Mouse (Mus musculus) kidney, postnatal 0 days (tissue): ENCODE data around the gene Aldh1l1. TPM values are rescaled to one million over a fixed set of nuclear protein-coding genes. Genes with fewer than 3 reads are reported as not detected.
A peak's percentile ranks its signal among the peaks of the same experiment; 100 is the strongest.

ENCODE experiments used
- ATAC-seq: fragments of 200-750 bp; cut with Nextera tagmentation; replicated peaks from 2 replicates; pipeline ENCODE4 v1.8.0; 2017; ENCODE audit warnings: low read depth, moderate number of reproducible peaks, moderate TSS enrichment, moderate library complexity; ENCODE audit not compliant: low FRiP score
- DNase-seq: peaks from one replicate; pipeline ENCODE4 v3.0.0-alpha.2; 2016; ENCODE audit warnings: low spot score
- H3K27ac ChIP-seq: fragments of 300-500 bp; sonication (generic); 2 replicates; pipeline ENCODE4 v1.5.1; 2014; ENCODE audit warnings: mild to moderate bottlenecking
- H3K27me3 ChIP-seq: fragments of 300-500 bp; sonication (generic); 2 replicates; pipeline ENCODE4 v1.6.1; 2014; ENCODE audit warnings: low read length, mixed read lengths; ENCODE audit not compliant: insufficient read depth
- H3K36me3 ChIP-seq: fragments of 300-500 bp; sonication (generic); 2 replicates; pipeline ENCODE4 v1.6.1; 2014; ENCODE audit warnings: low read length, mixed read lengths; ENCODE audit not compliant: insufficient read depth
- H3K4me1 ChIP-seq: fragments of 300-500 bp; sonication (generic); replicated peaks from 2 replicates; pipeline ENCODE4 v1.6.1; 2014; ENCODE audit warnings: antibody characterized with exemption, low read length, mixed read lengths; ENCODE audit not compliant: insufficient read depth
- H3K4me2 ChIP-seq: fragments of 300-500 bp; sonication (generic); 2 replicates; pipeline ENCODE4 v1.6.1; 2014; ENCODE audit warnings: mild to moderate bottlenecking, low read length, moderate library complexity, mixed read lengths
- H3K4me3 ChIP-seq: fragments of 300-500 bp; sonication (generic); replicated peaks from 2 replicates; pipeline ENCODE4 v1.5.1; 2014; ENCODE audit warnings: low read depth, low read length
- H3K9ac ChIP-seq: fragments of 300-500 bp; sonication (generic); 2 replicates; pipeline ENCODE4 v1.6.1; 2014; ENCODE audit warnings: low read depth, low read length
- H3K9me3 ChIP-seq: fragments of 300-500 bp; sonication (generic); replicated peaks from 2 replicates; pipeline ENCODE4 v1.6.1; 2016; ENCODE audit warnings: low read length, inconsistent platforms, mixed read lengths
- CTCF ChIP-seq: IDR thresholded peaks from 2 replicates; pipeline ENCODE4 v1.5.1; 2016; ENCODE audit warnings: antibody characterized with exemption, low read depth, mild to moderate bottlenecking, moderate library complexity
- whole genome bisulfite sequencing: fragments of 180-500 bp; shearing (Covaris S2); extraction: QIAGEN DNeasy Blood & Tissue Kit; methylation state at CpG from one replicate; pipeline ENCODE4 v1.1.7; 2014; 5-methylcytosine and 5-hydroxymethylcytosine counted together
- polyA plus RNA-seq: library from polyadenylated mRNA; unstranded; fragments of >200 nt; fragmentation: Nextera tagmentation; extraction: Ambion mirVana; gene quantifications from 2 replicates; pipeline ENCODE4 v1.2.1, GENCODE M21; 2015

Aldh1l1 gene
- polyA plus RNA-seq, 1 experiment from 2014 or later = 42.8 TPM

DNA sequence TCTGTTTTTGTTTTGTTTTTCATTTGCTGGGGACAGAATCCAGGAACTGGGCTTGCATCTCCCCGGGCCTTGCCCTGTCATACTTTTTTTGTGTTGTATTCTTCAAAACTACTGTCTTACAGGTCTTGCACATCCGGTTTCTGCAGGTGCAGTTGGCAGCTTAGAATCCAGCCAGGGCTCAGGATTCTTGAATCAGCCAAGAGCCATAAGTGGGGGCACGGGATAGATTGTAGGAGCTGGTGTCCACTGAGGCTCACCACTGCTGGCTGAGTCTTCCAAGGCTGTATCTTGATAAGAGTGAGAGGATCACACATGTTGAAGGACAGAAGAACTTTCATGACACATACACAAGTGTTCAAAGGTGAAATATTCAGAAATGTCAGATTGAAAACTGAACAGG, 117.9 kb downstream of the Aldh1l1 start:
- no peak for ATAC-seq

DNA sequence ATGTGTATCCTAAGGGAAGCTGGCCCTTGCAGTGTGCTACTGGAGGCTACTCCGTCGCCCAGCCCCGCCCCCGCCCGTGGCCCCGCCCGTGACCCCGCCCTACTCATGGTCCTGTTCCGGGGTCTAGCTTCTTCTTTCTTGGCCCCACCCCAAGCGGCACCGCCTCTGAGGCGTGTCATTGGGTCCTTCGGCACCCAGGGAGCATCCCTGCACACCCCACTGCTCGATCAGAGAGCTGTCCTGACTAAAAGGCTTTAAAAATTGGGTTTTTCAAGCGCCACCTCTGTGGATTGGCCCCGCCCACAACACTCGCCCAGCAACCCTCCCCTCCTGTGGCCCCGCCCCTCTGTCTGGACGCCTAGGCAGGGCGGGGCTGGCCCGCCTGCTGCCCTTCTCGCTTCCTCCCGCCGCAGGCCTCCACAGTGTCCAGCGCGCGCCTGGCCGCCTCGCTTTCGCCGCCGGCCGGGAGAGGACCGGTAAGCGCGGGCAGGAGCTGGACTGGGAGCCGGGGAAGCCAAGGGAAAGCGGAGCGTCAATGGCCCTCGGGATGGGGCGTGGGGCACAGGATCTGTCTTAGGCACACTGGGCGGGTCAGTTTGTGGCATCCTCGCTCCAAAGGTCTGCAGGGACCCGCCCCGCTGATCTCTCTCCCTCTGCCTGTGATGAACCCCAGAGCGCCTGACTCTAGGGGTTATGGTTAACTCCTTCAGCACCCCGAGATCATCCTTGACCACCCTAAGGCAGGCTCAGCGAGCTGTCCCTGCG, 118.5 kb downstream of the Aldh1l1 start, which contains the start of gene Slc41a3:
TSS of gene Slc41a3 (plus strand) at position 193 of the 765 bp plus-strand sequence.
- peak; percentile 9; the same call in 1 of the 2 replicates for TF ChIP-seq CTCF
- peak within 1 kb of the TSS; percentile 68; the same call in 1 of the 2 replicates for H3K27ac ChIP-seq
- H3K4me1 ChIP-seq = 0 out of 2 replicates have a peak, but pooled peaks cover 7% of the 10 kb centered on the region
- WGBS = 1% methylated on average over 48 of the region's 49 CpGs
- H3K9me3 ChIP-seq = no peaks in the 10 kb centered on the region
- H3K4me3 ChIP-seq = peak within 1 kb of the TSS; percentile 51
- peak within 1 kb of the TSS; percentile 61 for H3K9ac ChIP-seq
- DNase-seq (peak; percentile 96), ATAC-seq (peak; percentile 94)
- H3K4me2 ChIP-seq = peak within 1 kb of the TSS; percentile 90
- no peaks in the 10 kb centered on the region for H3K27me3 ChIP-seq
- no peaks in the 10 kb centered on the region for H3K36me3 ChIP-seq

More for the DNA sequence above, 117.9 kb downstream of the Aldh1l1 start:
- Histone ChIP-seq H3K9me3 (no peaks in the 10 kb centered on the region), H3K4me2 (no peak overlapping the region; the same call in 1 of the 2 replicates), H3K4me3 (no peak overlapping the region), H3K36me3 (no peaks in the 10 kb centered on the region), H3K27ac (no peak overlapping the region), H3K4me1 (0 out of 2 replicates have a peak, but pooled peaks cover 7% of the 10 kb centered on the region), H3K27me3 (no peaks in the 10 kb centered on the region), H3K9ac (no peak overlapping the region)
- no peak for TF ChIP-seq CTCF
- 62% methylated on average over 3 of the region's 3 CpGs for WGBS
- no peak for DNase-seq

DNA sequence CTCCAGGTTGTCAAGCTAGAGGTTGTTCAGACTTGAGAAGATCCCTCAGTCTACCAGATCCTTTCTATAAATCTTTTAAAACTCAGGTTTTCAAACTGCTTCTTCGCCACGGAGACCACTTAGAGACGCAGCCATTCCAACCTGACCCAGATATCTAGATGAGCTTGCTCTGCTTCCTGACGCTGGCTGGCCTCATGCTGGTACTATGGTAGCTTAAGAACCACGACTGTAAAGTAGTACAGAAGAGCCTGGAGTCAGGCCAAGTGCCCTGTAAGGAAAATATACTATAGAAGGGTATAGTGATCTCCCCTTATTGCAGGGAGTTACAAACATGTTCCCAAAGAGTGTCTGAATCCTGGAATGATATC, 119.1 kb downstream of the Aldh1l1 start:
- WGBS = 10% methylated on average over 5 of the region's 5 CpGs
- TF ChIP-seq CTCF = no peak
- H3K27me3 ChIP-seq = no peaks in the 10 kb centered on the region
- H3K36me3 ChIP-seq = no peaks in the 10 kb centered on the region
- 0 out of 2 replicates have a peak, but pooled peaks cover 7% of the 10 kb centered on the region for H3K4me1 ChIP-seq
- H3K27ac ChIP-seq = no peak overlapping the region
- no peak for ATAC-seq
- peak overlapping the region; percentile 90 for H3K4me2 ChIP-seq
- DNase-seq = no peak
- no peaks in the 10 kb centered on the region for H3K9me3 ChIP-seq
- peak overlapping the region; percentile 51 for H3K4me3 ChIP-seq
- H3K9ac ChIP-seq = peak overlapping the region; percentile 61

DNA sequence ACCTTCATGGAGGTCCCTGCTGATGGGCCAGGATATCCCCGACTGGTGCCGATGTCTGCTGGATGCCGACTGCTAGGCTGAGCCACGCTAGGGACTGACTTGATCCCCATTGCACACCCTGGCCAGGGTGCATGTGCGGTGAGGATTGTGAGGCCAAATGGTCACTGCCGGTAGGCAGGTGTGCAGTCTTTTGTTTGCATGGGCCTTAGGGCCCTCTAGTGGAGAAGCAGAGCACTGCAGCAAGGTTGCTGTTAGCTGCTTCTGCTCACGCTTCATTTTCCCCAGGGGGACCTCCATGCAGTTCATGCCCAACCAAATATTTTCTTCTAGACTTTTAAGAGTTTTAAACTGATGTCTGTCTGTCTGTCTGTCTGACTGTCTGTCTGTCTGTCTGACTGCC, 120.3 kb downstream of the Aldh1l1 start:
- H3K4me2 ChIP-seq = no peak overlapping the region
- H3K27ac ChIP-seq = no peak overlapping the region
- ATAC-seq = no peak
- H3K4me1 ChIP-seq = 0 out of 2 replicates have a peak, but pooled peaks cover 7% of the 10 kb centered on the region
- no peaks in the 10 kb centered on the region for H3K9me3 ChIP-seq
- DNase-seq = peak; percentile 82
- H3K27me3 ChIP-seq = no peaks in the 10 kb centered on the region
- peak; percentile 85 for TF ChIP-seq CTCF
- 32% methylated on average over 7 of the region's 7 CpGs for WGBS
- no peak overlapping the region for H3K9ac ChIP-seq
- H3K4me3 ChIP-seq = no peak overlapping the region
- H3K36me3 ChIP-seq = no peaks in the 10 kb centered on the region

DNA sequence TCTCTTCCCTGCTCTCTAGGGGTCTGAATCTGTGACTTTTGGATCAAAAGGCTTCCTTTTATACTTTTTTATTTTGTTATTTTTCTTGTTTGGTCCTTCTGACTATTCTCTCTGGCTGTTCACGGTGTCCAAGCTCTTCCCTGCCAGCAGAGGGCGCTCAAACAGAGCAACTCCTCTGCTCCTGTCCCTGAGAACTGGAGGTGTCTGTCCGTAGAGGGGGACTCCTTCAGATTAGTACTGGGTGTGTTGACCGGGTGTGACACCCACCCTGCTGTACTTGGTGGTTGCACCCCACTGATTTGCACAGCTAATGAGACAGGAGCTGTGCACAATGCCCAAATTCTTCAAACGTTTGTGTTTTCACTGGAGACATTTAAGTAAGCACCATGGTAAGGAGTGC, 121.0 kb downstream of the Aldh1l1 start:
- H3K4me1 ChIP-seq = 0 out of 2 replicates have a peak, but pooled peaks cover 7% of the 10 kb centered on the region
- peak; percentile 88 for DNase-seq

GRCm38 (mm10) chr6:90608186-90608585, 122.0 kb downstream of the Aldh1l1 start:
- H3K4me1 ChIP-seq = 0 out of 2 replicates have a peak, but pooled peaks cover 7% of the 10 kb centered on the region
- DNase-seq = peak; percentile 70
- 0 out of 2 replicates have a peak, but pooled peaks have one; percentile 22 for ATAC-seq
- WGBS = 55% methylated on average over 6 of the region's 6 CpGs
- no peak overlapping the region for H3K9ac ChIP-seq
- no peaks in the 10 kb centered on the region for H3K36me3 ChIP-seq
- no peak overlapping the region for H3K27ac ChIP-seq
- H3K4me2 ChIP-seq = no peak overlapping the region
- no peak overlapping the region for H3K4me3 ChIP-seq
- no peaks in the 10 kb centered on the region for H3K9me3 ChIP-seq
- H3K27me3 ChIP-seq = no peaks in the 10 kb centered on the region
- peak; percentile 65 for TF ChIP-seq CTCF

More for the DNA sequence above, 121.0 kb downstream of the Aldh1l1 start:
- Histone ChIP-seq H3K4me2 (no peak overlapping the region), H3K36me3 (no peaks in the 10 kb centered on the region), H3K9ac (no peak overlapping the region), H3K4me3 (no peak overlapping the region), H3K27ac (no peak overlapping the region), H3K27me3 (no peaks in the 10 kb centered on the region), H3K9me3 (no peaks in the 10 kb centered on the region)
- TF ChIP-seq CTCF = peak; percentile 86
- WGBS = 13% methylated on average over 5 of the region's 5 CpGs
- no peak for ATAC-seq
